Mouse (Mus musculus) heart, embryonic 12.5 days (tissue): ENCODE data around the gene Ube2g1. TPM values are rescaled to one million over a fixed set of nuclear protein-coding genes. Genes with fewer than 3 reads are reported as not detected.
"Not testable (repeated sequence)": the region's sequence is repeated elsewhere in the genome, so short reads cannot be mapped to it uniquely, and the experiment has no call there.

ENCODE experiments used
- ATAC-seq: fragments of 200-750 bp; cut with Nextera tagmentation; 2 replicates; pipeline ENCODE4 v1.8.0; 2017; ENCODE audit warnings: moderate TSS enrichment, moderate library complexity; ENCODE audit not compliant: insufficient number of reproducible peaks, low FRiP score
- H3K27ac ChIP-seq: fragments of 300-500 bp; sonication (generic); 2 replicates; pipeline ENCODE4 v1.5.1; 2016; ENCODE audit warnings: mild to moderate bottlenecking, moderate library complexity; ENCODE audit not compliant: poor library complexity, severe bottlenecking
- H3K27me3 ChIP-seq: fragments of 300-500 bp; sonication (generic); replicated peaks from 2 replicates; pipeline ENCODE4 v1.6.1; 2016; ENCODE audit warnings: mild to moderate bottlenecking, moderate library complexity
- H3K36me3 ChIP-seq: fragments of 300-500 bp; sonication (generic); 2 replicates; pipeline ENCODE4 v1.6.1; 2016; ENCODE audit warnings: mild to moderate bottlenecking, moderate library complexity
- H3K4me1 ChIP-seq: fragments of 300-500 bp; sonication (generic); replicated peaks from 2 replicates; pipeline ENCODE4 v1.6.1; 2016; ENCODE audit warnings: mild to moderate bottlenecking
- H3K4me2 ChIP-seq: fragments of 300-500 bp; sonication (generic); 2 replicates; pipeline ENCODE4 v1.6.1; 2016; ENCODE audit warnings: mild to moderate bottlenecking, moderate library complexity
- H3K4me3 ChIP-seq: fragments of 300-500 bp; sonication (generic); 2 replicates; pipeline ENCODE4 v1.5.1; 2016; ENCODE audit warnings: mild to moderate bottlenecking
- H3K9ac ChIP-seq: fragments of 300-500 bp; sonication (generic); 2 replicates; pipeline ENCODE4 v1.6.1; 2016; ENCODE audit warnings: mild to moderate bottlenecking, moderate library complexity
- H3K9me3 ChIP-seq: fragments of 300-500 bp; sonication (generic); replicated peaks from 2 replicates; pipeline ENCODE4 v1.6.1; 2016; ENCODE audit warnings: mild to moderate bottlenecking, moderate library complexity
- WGBS: fragments of 180-500 bp; shearing (Covaris S2); methylation state at CpG from one replicate; pipeline ENCODE4 v1.1.7; 2016; 5-methylcytosine and 5-hydroxymethylcytosine counted together
- polyA plus RNA-seq: library from polyadenylated mRNA; unstranded; fragments of >200 nt; fragmentation: Nextera tagmentation; extraction: Ambion mirVana; gene quantifications from 2 replicates; pipeline ENCODE4 v1.2.1, GENCODE M21; 2016

Gene Ube2g1
- polyA plus RNA-seq, 1 experiment from 2014 or later: 68.5 TPM

- H3K27me3 ChIP-seq: no peaks in the 10 kb centered on the region
- H3K4me2 ChIP-seq: no peak overlapping the region
- H3K27ac ChIP-seq: no peak overlapping the region
- H3K9ac ChIP-seq: no peak overlapping the region
- WGBS: 85% methylated on average over 2 of the region's 2 CpGs
- no peaks in the 10 kb centered on the region for H3K9me3 ChIP-seq
- peaks cover 3% of the 10 kb centered on the region; the same call in 1 of the 2 replicates for H3K36me3 ChIP-seq
- no peak for ATAC-seq
- no peak overlapping the region for H3K4me3 ChIP-seq
- H3K4me1 ChIP-seq: peaks cover 13% of the 10 kb centered on the region
Measured at GRCm38 (mm10) chr11:72696368-72696971, 89.4 kb downstream of the Ube2g1 start.

- peaks cover 9% of the 10 kb centered on the region for H3K4me1 ChIP-seq
- no peak for ATAC-seq
- H3K36me3 ChIP-seq: peaks cover 6% of the 10 kb centered on the region; the same call in 1 of the 2 replicates
- no peak overlapping the region for H3K9ac ChIP-seq
- H3K27me3 ChIP-seq: no peaks in the 10 kb centered on the region
- no peaks in the 10 kb centered on the region for H3K9me3 ChIP-seq
- H3K4me2 ChIP-seq: no peak overlapping the region
- H3K27ac ChIP-seq: no peak overlapping the region
- no peak overlapping the region for H3K4me3 ChIP-seq
Measured at GRCm38 (mm10) chr11:72697323-72697722, 90.2 kb downstream of the Ube2g1 start.

GRCm38 (mm10) chr11:72705111-72705510 is 98.0 kb downstream of the Ube2g1 start:
- ATAC-seq, H3K27me3 ChIP-seq, H3K9me3 ChIP-seq, H3K36me3 ChIP-seq, H3K4me3 ChIP-seq, H3K27ac ChIP-seq, H3K4me1 ChIP-seq, H3K9ac ChIP-seq, H3K4me2 ChIP-seq: not testable (repeated sequence)
- 87% methylated on average over 2 of the region's 2 CpGs for WGBS

- Histone ChIP-seq H3K4me2 (no peak overlapping the region), H3K4me1 (no peaks in the 10 kb centered on the region), H3K9ac (no peak overlapping the region), H3K4me3 (no peak overlapping the region), H3K27ac (no peak overlapping the region), H3K36me3 (peaks cover 24% of the 10 kb centered on the region), H3K9me3 (no peaks in the 10 kb centered on the region), H3K27me3 (no peaks in the 10 kb centered on the region)
- no peak for ATAC-seq
- 89% methylated on average over 5 of the region's 5 CpGs for WGBS
Measured at GRCm38 (mm10) chr11:72712721-72713120, 105.6 kb downstream of the Ube2g1 start.

- no peaks in the 10 kb centered on the region for H3K27me3 ChIP-seq
Measured at GRCm38 (mm10) chr11:72718161-72718560, 111.1 kb downstream of the Ube2g1 start.

GRCm38 (mm10) chr11:72723165-72723564 is 116.1 kb downstream of the Ube2g1 start:
- 76% methylated on average over 2 of the region's 2 CpGs for WGBS
- no peaks in the 10 kb centered on the region for H3K4me1 ChIP-seq
- no peak overlapping the region for H3K4me3 ChIP-seq
- peaks cover 20% of the 10 kb centered on the region for H3K36me3 ChIP-seq
- no peaks in the 10 kb centered on the region for H3K9me3 ChIP-seq
- H3K4me2 ChIP-seq: no peak overlapping the region
- no peaks in the 10 kb centered on the region for H3K27me3 ChIP-seq
- ATAC-seq: no peak
- no peak overlapping the region for H3K9ac ChIP-seq
- no peak overlapping the region for H3K27ac ChIP-seq

More at GRCm38 (mm10) chr11:72718161-72718560, 111.1 kb downstream of the Ube2g1 start:
- Histone ChIP-seq H3K9ac (no peak overlapping the region), H3K36me3 (peaks cover 19% of the 10 kb centered on the region), H3K27ac (no peak overlapping the region), H3K9me3 (no peaks in the 10 kb centered on the region), H3K4me2 (no peak overlapping the region), H3K4me3 (no peak overlapping the region), H3K4me1 (no peaks in the 10 kb centered on the region)
- no peak for ATAC-seq
- 93% methylated on average over 3 of the region's 3 CpGs for WGBS

DNA sequence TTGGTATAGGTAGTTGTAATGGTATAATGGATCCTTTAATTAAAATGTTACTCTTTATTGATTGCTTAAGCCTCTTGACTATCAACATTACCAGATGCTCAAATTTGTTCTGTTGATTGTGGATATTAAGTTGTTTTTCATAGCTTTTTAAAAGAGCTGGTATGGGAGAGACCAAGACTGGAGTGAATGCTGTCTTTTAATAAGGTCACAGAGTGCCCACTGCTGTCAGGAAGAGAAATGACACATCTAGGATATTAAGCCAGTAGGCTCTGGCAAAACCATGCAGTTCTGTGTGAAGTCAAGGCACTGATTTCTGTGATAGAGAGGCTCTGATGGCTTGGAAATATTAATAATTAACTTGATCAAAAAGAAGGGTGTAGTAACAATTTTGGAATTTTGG is 116.8 kb downstream of the Ube2g1 start:
- Histone ChIP-seq H3K27me3 (no peaks in the 10 kb centered on the region), H3K4me3 (no peak overlapping the region), H3K27ac (no peak overlapping the region), H3K4me2 (no peak overlapping the region), H3K9me3 (no peaks in the 10 kb centered on the region), H3K4me1 (no peaks in the 10 kb centered on the region), H3K9ac (no peak overlapping the region), H3K36me3 (peaks cover 23% of the 10 kb centered on the region)
- no peak for ATAC-seq

- Histone ChIP-seq H3K9me3 (no peaks in the 10 kb centered on the region), H3K27ac (no peak overlapping the region), H3K36me3 (peaks cover 43% of the 10 kb centered on the region), H3K4me1 (no peaks in the 10 kb centered on the region), H3K4me2 (no peak overlapping the region), H3K9ac (no peak overlapping the region), H3K27me3 (no peaks in the 10 kb centered on the region), H3K4me3 (no peak overlapping the region)
- no peak for ATAC-seq
Measured at GRCm38 (mm10) chr11:72726023-72726422, 118.9 kb downstream of the Ube2g1 start.

- 80% methylated on average over 3 of the region's 3 CpGs for WGBS
- ATAC-seq: no peak
- Histone ChIP-seq H3K36me3 (peaks cover 60% of the 10 kb centered on the region), H3K9me3 (no peaks in the 10 kb centered on the region), H3K4me3 (no peak overlapping the region), H3K27me3 (no peaks in the 10 kb centered on the region), H3K27ac (no peak overlapping the region), H3K4me1 (peaks cover 19% of the 10 kb centered on the region), H3K4me2 (no peak overlapping the region), H3K9ac (no peak overlapping the region)
Measured at GRCm38 (mm10) chr11:72733736-72734135, 126.7 kb downstream of the Ube2g1 start.

DNA sequence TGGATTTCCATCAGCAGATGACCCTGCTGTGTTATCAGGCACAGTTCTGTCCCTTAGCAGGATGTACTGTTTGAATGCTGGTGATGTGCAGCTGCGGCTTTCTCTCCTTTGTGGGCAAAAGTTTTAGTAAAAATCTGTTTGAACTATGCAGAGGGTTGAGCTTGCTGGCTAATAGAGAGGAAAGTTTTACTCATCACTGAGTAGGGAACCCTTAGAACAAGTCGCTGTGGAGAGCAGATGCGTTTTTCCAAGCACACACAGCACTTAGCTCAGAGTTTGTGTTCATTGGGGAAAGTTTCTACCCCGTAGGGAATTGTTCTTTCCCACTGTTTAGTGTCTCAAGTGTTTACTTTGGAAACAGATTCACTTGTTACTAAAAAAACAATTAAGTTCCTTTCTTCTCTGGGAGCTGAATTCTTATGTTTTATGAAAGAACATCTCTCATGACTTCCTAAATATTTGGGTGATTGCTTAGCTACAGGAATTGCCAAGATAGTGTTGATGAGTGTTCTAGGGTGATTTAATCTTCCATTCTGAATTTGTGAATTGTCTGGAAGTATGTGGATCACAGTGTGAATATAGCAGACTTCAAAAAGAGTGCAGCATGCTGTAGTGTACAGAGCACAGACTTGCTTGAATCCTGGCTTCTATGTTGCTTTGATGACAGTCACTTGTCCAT is 127.9 kb downstream of the Ube2g1 start:
- Histone ChIP-seq H3K9ac (no peak overlapping the region), H3K36me3 (peaks cover 59% of the 10 kb centered on the region), H3K4me1 (peaks cover 19% of the 10 kb centered on the region), H3K9me3 (no peaks in the 10 kb centered on the region), H3K27ac (peak overlapping the region; percentile 77), H3K27me3 (no peaks in the 10 kb centered on the region), H3K4me3 (no peak overlapping the region), H3K4me2 (no peak overlapping the region)
- peak; percentile 53; the same call in 1 of the 2 replicates for ATAC-seq
- WGBS: 63% methylated on average over 4 of the region's 4 CpGs

DNA sequence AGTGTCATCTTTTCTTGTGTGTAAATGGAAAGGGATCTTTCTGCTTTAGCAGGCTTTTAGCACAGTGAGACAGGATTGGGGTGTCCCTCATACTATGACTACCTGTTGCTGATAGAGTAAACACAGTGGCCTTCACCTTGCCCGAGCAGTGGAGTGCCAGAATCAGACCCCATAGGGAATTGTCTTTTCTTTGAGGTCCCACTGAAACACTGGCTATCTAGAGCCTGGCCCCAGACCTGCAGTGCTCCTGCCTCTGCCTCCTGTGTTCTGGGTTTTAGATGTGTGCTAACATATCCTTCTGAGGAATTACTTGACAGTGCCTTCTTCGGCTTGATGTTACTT is 128.4 kb downstream of the Ube2g1 start:
- H3K9ac ChIP-seq: no peak overlapping the region
- peak overlapping the region; percentile 77 for H3K27ac ChIP-seq
- no peak for ATAC-seq
- H3K9me3 ChIP-seq: no peaks in the 10 kb centered on the region
- H3K36me3 ChIP-seq: peaks cover 59% of the 10 kb centered on the region
- WGBS: 79% methylated on average over 2 of the region's 2 CpGs
- no peak overlapping the region for H3K4me2 ChIP-seq
- no peaks in the 10 kb centered on the region for H3K27me3 ChIP-seq
- H3K4me1 ChIP-seq: peaks cover 23% of the 10 kb centered on the region
- no peak overlapping the region for H3K4me3 ChIP-seq
